Mouse (Mus musculus) olfactory bulb, adult 2 months (tissue): ENCODE results near the gene Gmps.

Source experiments
- CTCF ChIP-seq: fragments of 200-500 bp; IDR thresholded peaks from 2 replicates; pipeline ENCODE4 v1.5.1; 2012; ENCODE audit warnings: low read depth, mild to moderate bottlenecking, low read length, moderate library complexity; ENCODE audit not compliant: insufficient read depth
- POLR2A ChIP-seq: fragments of 200-500 bp; IDR thresholded peaks from 2 replicates; pipeline ENCODE4 v1.6.1; 2012; ENCODE audit warnings: mild to moderate bottlenecking, low read depth, low read length, moderate library complexity; ENCODE audit not compliant: insufficient read depth

GRCm38 (mm10) chr3:63964100-63964921 lies 11.6 kb upstream of the Gmps start, which contains the start of gene Slc33a1:
- TF ChIP-seq CTCF (no peak), POLR2A (peak; percentile 74; the same call in 1 of the 2 replicates)
